Mouse (Mus musculus) cortical plate, adult 2 months (tissue): ENCODE measurements at regions not wholly inside any gene's neighbourhood (a gene's known extent, or its start where the extent isn't known, plus 50 kb on each side); places are given as distances from the start of the nearest gene placed in this dataset.

Experiments
- CTCF ChIP-seq: fragments of 200-500 bp; IDR thresholded peaks from 2 replicates; pipeline ENCODE4 v1.5.1; 2011; ENCODE audit warnings: mild to moderate bottlenecking, control low read depth, low read length; ENCODE audit not compliant: insufficient read depth; ENCODE audit errors: extremely low read depth
- POLR2A ChIP-seq: fragments of 200-500 bp; IDR thresholded peaks from 2 replicates; pipeline ENCODE4 v1.6.1; 2011; ENCODE audit warnings: mild to moderate bottlenecking, low read length, control low read depth; ENCODE audit not compliant: insufficient read depth; ENCODE audit errors: extremely low read depth

DNA sequence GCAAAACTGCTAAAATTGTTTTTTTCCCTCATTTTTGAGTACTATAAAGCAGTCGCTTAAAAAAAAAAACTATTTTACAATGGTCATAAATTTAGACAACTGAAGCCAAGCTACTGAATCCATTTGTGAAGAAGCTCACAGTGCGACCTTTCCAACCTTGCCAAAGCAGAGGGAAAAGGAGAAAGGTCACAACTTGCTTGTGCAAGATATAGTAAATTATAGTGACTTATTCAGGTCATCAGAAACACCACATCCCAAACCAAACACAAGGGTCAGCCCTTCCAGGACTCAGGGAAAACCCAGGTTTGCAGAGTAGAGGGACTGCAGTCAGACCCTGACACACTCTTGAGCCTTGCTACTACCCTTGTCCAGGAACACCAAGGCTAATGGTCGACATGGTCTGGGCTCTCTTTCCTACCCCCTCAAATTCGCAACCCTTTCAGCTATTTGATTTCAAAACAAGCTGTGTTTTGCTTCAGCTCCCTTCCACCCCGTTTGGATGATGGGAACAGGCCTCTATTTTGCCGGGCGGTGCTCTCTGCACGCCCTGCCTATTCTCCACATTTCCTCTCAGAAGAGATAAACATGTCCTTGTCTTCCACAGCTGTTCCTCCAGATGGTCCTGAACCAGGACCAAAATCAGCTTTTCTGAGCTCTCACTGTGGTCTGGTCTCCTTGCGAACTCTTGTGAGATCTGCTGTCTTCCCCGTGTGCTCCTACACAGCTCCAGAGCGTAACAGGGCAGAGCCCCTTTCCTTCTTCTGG is 93.5 kb upstream of the Kcnk2 start:
- TF ChIP-seq CTCF, result no peak
- no peak for TF ChIP-seq POLR2A
